Comparison of ENCODE assay signal across 16 mouse cellular contexts in the genomic region with DNA sequence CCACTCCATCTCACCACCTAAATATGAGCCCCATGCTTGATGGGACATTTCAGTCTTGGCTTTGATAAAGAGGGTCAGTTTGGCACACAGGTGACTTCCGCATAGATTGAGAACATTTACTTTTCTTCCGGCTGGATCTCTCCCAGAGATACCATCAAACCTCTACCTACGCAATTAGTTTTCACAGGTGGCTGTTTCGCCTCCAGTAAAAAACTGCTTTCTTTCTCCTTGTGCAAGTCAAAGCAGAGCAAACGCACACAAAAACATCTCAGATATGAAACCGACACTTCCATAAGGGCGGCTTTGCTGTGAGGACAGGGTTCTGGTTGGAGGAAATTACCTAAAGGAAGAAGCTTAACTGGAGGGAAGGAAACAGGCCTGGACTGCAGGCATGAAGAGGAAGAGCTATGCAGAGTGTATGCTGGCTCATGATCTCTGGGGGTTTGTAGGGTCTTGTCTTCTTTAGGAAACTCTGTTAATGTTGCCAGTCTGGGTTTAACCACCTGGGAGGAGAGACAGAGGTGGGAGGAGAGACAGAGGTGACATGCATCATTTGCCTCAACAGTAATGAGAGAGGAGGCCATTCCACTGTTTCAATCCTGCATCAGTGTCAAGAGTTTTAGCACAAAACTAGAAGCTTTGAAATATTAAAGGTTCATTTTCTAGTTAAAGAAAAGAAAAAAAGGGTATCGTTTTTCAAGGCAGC.
"Had no signal": no experiment of that assay in that cellular context is flagged by ENCODE, and none has a peak within 500 bp of the region (broad histone marks: within the 10 kb centered on the region; RNA-seq: fewer than 3 reads in every experiment).

No protein-coding gene starts in this region.

- H3K9me3 ChIP-seq: intestine, embryonic 15.5 days; liver, embryonic 13.5 days; midbrain, embryonic 10.5 days; neural tube, embryonic 15.5 days had no signal

- ATAC-seq: intestine, embryonic 15.5 days; liver, postnatal 0 days had no signal

- H3K4me3 ChIP-seq: intestine, embryonic 15.5 days; left cerebral cortex, adult 2 months; liver, embryonic 13.5 days; midbrain, embryonic 10.5 days; myocyte; neural tube, embryonic 15.5 days had no signal

- H3K27ac ChIP-seq: intestine, embryonic 15.5 days; left cerebral cortex, adult 2 months; liver, embryonic 13.5 days; midbrain, embryonic 10.5 days; neural tube, embryonic 15.5 days had no signal

- H3K9ac ChIP-seq: intestine, embryonic 15.5 days; liver, embryonic 13.5 days; liver, postnatal 0 days; neural tube, embryonic 15.5 days had no signal

- DNase-seq: kidney, adult 2 months; kidney, postnatal 4 days; liver; liver, embryonic 13.5 days; liver, postnatal 0 days; lung, postnatal 36 days; midbrain, embryonic 14.5 days; right cerebral cortex, adult 18-20 months; right cerebral cortex, postnatal 25 days; thymus, adult 2 months; thymus, postnatal 36 days had no signal

- H3K27me3 ChIP-seq: intestine, embryonic 15.5 days; liver, embryonic 13.5 days; neural tube, embryonic 15.5 days had no signal

- H3K4me2 ChIP-seq: intestine, embryonic 15.5 days; liver, embryonic 13.5 days; neural tube, embryonic 15.5 days had no signal

- H3K36me3 ChIP-seq: intestine, embryonic 15.5 days; liver, embryonic 13.5 days; midbrain, embryonic 10.5 days; neural tube, embryonic 15.5 days had no signal
